Mouse (Mus musculus) mouse embryonic stem cell (cell line): Measurements from ENCODE around the gene Pde10a.

Experiments used
- in situ Hi-C, 2 experiments: fragments of 300-500 bp; cut with MboI; formaldehyde crosslinking; loops; 1 replicate in 1 of 2; 3 replicates in 1 of 2; pipeline ENCODE4 v1.14.3; 2019 to 2020; ENCODE audit warnings: low sequenced_read_pairs in 2 of 2, low pct_unique_long_range_greater_than_20kb in 1 of 2, mixed read lengths in 1 of 2; ENCODE audit not compliant: unreplicated experiment in 1 of 2

The Pde10a gene

DNA sequence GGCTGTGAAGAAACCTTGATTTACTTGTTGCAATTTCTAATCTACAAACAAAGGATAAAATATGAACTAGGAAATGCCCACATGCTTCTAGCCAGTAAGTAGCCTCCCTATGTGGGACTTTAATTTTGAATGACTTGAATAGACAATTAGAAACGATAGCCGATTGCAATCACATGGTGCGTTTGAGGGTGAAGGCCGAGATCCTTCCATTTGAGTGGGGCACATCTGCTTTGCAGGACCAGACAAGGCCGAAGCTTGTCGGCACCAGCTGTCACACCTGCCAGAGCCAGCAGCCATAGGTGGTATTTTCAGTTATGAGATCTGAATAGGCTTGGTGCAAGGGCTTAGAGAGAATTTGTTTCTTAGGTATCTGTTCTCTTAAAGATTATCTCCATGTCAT lies 360.7 kb downstream of the Pde10a start:
- in situ Hi-C loops = no loop called here

DNA sequence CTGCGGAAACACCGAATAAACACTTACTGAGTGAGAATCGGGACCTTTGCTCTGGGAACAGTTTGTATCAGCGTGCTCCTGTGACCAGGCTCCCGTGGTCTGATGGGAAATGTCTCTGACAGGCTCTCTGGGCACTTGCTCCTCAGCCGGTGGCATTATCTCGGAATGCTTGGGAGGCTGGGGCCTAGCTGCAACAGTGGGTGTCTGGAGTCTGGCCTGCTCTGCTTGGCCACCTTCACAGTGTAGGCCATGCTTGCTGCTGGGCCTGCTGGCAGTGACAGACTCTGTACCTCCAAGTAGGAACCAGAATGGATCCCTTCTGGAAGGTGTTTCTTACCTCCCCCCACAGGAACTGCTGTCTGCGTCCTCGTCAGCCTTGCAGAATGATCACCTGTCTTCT lies 362.9 kb downstream of the Pde10a start:
- in situ Hi-C loops = no loop called here

DNA sequence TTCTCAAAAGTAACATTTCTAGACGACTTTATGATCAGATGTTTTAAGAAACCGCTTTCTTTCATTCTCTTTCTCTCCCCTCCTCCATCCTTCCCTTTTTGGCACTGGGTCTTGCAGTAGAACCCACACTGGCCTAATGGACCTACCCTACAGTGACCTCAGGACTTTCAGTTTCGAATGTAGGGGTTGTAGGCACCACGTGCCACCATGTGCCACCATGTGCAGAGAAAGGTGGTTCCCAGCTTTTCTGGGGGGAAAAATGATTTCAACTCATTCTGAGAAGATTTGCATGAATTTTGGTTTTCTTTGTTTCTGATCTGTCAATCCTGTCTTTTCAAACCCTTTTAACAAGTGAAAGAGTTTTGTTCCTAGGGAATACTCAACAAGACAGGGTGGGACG lies 363.5 kb downstream of the Pde10a start:
- in situ Hi-C loops = no loop called here

DNA sequence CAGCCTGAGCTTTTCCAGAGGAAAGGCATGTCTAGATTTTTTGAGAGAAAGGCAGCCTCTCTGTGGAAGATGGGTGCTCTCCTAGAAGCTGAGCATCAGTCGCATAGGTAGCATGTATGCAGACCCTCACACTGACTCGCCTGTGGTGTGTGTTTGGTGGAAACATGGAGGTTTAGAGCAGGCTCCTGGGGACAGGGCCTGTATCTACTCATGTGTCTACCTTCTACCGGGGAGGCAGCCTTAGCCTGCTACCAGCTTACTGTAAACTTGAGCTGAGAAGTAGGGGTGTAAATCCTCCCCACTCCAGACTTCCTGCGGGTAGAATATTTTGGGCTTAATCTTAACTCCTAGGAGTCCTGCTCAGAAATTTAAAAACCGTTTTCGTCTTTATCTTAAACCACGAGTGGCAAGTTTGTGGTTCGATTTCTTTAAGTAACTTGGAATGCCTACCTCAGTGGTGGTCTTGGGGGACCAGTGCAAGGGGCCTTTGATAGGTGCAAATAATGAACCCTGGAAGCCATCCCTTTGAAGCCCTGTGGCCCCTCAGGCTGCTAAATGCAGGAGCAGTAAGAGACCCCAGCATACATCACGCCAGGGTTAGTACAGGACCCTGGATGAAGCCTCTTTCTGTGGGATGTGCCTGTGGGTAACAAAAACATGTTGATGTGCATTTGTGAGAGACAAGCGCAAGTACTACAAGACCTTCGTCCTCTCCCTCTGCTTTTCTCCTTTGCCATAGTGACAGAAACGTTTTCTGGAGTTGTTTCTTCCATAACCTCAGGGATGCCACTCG lies 367.2 kb downstream of the Pde10a start:
- in situ Hi-C loops = no loop called here

DNA sequence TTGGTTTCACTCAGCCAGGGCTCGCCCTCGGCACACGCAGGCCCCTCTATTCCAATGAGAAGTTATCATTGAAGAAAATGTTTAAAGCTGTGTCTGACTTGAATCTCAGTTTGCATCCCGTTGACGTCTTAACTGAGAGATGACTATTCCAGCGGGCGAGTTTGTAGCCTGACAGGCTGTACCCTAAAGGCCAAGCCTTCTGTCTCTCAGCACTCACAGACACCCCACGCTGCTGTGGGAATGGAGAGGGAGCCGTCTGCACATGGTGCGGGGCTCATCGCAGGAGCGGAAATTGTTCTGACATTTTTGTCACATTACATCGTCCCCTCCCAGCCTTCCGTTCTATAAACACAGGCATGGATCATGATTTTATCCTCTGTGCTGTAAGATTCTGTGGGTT lies 370.8 kb downstream of the Pde10a start:
- in situ Hi-C loops = no loop called here

DNA sequence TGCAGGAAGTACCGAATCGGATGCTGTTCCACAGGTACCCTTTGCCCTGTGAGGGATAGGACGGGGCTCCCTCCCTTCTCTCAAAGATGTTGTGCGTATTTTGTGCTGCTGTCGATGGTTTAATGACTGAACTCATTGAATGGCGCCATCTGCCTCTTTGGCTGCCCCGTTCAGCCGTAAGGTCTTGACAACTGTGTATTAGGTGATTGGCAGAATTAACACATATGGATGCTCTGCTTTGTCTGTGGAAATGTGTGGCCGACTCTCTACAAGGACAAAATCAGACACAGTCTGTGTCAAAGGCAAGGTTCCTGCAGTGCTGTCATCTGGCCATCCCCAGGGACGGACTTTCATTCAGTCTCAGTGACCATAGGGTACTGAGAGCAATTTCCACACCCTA lies 372.6 kb downstream of the Pde10a start:
- in situ Hi-C loops = no loop called here

DNA sequence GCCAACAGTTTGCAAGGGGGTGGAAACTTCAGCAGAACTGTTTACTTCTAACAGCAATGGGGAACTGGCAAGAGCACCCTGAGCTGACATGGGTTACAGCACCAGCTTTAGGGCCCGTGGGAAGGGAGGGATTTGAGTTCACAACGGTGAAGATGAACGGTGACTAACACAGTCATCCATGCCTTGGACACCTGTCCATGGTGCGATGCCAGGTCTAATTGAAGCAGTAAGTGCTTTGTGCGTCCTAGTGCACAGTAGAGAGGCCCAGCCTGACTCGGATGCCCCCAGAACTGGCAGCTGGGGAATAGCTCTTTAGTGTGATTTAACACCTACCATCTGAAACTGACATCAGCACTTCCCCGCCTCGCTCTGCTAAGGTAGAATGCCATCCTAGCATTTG lies 373.0 kb downstream of the Pde10a start:
- in situ Hi-C loops = no loop called here

DNA sequence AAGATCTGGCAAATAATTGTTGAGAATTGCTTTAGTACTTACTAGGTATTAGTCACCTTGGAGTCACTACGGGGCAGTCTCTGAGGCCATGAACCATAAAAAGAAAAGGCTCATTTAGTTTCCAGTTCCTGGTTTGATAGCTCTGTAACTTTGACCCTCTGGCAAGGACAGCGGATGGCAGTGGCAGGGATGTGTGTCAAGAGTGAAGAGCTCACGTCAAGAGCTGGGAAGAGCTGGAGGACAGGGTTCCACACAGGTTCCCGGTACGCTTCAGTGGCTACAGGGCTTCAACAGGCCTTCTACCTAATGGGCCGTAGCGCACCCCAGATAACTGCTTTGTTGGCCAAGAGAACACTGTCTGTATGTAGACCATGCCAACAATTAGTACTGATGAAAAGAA lies 374.0 kb downstream of the Pde10a start:
- in situ Hi-C loops = no loop called here

DNA sequence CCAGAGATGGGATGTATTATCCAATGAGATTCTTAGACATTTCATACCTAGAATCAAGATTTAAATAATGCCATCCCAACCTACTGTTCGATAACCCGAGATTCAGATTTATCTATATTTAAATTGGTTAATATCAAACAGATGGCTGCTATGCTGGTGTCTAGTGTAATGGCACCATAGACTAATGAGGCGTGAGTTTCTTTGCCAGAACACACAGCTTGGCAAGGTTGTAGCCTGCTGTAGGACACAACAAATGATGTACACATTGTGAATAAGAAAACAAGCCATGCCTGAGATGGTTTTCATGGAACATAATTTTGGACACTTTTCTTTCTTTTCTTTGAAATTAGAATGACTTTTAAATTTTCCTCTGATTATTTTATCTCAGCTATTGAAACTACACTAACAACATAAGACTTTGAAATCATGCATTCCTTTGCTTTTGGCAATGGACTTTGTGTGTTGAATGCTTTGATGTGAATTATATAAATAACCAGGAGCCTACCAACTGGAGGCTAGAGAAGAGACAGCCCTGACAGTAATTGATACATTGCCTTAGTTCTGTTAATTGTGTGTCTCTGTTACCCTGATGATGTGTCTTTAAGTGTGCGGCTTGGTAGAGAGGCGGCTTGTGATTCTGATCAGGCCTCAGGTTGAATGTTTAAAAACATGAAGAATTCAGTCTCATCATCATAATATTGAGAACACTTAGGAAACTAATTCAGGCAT lies 378.5 kb downstream of the Pde10a start:
- in situ Hi-C loops = no loop called here

DNA sequence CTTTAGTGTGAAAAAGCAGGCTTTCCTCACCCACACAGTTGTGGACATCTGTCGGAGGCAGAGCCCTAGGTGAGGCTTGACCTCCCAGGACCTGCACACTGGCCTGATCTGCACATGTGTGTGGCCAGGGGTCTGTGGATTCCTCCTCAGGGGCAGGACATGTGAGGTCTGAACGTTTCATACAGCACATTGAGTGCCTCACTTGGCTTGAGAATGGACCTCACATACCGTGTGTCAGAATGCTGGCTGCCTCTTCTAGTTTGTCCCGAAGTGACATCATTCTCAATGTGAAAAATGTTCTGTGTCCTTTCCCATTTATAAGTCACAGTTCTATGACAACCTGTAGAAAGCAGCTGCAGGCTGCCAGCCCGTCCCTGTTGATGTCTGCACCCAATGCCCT lies 385.4 kb downstream of the Pde10a start:
- in situ Hi-C loops = no loop called here

DNA sequence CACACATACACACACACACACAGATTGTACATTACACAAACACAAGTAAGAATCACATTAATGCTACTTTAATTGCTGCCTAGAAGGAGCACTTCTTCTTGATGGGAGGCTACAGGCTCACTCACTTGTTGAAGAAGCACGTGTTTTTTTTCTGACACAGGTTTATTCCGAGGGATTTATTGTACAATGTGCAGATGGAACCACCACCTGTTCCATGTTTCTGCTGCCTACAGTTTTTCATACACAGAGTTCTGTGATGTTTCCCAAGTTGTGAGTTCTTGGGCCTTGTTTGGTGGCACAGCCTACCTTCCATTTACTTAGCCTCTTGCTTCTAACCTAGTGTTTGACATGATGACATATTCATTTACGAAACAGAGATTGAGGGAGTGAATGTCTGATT lies 387.8 kb downstream of the Pde10a start:
- in situ Hi-C loops = no loop called here

DNA sequence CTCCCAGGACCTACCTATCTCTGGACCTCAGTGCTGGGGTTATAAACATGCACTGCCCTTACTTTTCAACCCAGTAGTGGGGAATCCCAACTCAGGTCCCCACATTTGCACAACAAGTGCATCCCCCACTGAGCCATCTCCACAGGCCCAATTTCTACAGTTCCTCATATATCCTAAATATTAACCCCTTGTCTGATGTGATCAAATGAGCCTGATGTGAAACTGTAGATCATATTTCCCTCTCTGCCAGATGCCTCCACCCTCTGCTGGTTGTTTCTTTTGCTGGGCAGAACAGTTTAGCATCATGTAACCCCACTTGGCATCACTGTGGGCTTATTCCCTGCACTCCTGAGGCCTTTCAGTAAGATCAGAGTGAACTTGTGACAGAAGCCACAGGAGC lies 390.5 kb downstream of the Pde10a start:
- in situ Hi-C loops = no loop called here

DNA sequence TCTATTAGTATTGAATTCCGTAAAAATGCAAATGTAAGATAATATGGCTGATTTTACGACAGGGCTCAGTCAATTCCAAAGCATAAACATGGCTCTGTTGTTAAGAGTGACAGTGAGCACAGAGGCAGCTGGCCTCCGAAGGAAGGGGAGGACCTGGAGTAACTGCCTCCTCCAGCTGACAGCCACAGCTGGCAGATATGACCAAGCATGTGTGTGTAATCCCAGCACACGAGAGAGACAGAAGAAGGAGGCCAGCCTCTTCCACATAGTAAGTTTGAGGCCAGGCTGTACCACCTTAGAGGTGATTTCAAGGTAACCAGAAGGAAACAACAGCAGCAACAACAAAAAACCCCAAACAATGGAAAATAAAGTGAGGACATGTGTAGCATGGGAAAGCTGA lies 397.9 kb downstream of the Pde10a start:
- in situ Hi-C loops = no loop called here

DNA sequence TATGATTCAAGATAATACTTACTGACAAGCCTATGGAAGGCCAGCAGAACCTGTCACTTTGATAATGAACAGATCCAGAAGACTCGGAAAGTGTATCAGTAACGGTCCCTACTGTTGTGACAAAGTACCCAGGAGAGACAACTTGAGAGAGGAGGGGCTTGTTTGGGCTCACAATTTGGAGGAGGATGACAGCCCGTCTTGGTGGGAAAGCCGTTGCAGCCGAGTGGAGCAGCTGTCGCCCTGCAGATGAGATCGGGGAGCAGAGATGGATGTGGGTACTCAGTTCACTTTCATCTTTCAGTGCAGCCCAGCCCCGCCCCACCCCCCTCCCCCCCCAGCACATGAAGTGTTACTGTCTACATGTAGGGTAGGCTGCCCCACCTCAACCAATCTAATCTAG lies 398.6 kb downstream of the Pde10a start:
- in situ Hi-C loops = no loop called here

DNA sequence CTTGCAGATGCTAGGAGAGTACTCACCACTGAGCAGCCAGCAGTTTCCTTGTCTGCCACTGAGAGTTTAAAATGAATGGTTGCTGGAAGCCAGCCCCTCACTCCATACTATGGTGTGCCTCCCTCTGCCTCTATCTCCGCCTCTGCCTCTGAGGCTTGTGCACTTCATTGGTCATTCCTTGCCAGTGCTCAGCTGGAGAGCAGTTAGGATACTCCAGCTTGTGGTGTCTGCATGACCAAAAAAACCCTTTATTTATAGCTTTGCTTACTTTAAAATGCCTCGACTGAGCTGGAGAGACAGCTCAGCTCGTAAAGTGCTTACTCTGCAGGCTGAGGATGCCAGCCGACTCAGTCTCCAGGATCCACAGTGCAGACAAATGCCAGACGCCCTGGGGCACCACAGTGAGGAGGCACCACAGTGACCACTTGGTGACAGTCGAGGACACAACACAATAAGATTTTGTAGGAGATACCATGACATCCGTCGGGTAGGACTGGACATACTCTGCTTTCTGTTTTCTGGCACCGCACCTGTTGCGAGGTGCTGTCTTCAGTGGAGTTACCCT lies 400.7 kb downstream of the Pde10a start:
- in situ Hi-C loops = loop anchor here in 1 of 2 experiments (25.0 kb wide), 1 partner anchor 289 kb away; no protein-coding TSS in a partner anchor

DNA sequence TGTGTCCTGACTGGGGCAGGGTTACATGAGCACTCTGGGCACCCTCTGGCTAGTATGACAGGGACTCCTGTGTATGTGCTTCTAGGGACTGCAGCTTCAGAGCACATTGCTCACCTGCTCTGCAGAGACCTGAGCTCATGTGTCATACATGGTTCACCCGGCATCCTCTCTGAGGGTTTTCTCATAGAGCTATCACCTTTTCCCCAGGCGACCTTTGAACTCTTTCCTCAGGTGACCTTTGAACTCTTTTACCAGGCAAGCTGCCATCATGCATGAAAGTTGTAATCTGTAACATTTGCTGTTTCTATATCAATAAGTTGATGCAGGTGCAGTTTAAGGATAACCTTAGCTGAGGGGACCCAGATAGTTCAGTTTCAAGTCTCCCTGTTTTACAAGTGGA lies 403.4 kb downstream of the Pde10a start:
- in situ Hi-C loops = loop anchor here in 1 of 2 experiments (25.0 kb wide), 1 partner anchor 291 kb away; no protein-coding TSS in a partner anchor

DNA sequence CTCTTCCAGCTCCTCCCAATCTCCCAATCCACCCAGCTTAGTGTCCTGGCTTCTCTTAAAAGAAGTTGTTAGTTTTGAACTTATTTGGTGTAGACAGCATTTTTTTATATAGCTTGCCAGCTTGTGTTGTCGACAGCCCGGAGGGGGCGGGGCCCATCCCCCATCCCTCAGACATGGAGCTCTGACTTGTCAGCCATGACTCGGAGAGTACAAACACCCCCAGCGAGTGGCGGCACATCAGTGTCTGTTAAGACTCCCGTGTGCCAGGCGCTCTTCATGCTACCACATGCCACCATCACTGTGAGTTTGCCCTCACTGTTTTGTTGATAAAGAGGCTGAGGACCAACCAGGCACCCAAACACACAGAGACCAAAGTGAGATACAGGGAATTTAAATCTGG lies 404.5 kb downstream of the Pde10a start:
- in situ Hi-C loops = loop anchor here (10.0 to 25.0 kb wide), 2 partner anchors 292 to 315 kb away; no protein-coding TSS in a partner anchor

DNA sequence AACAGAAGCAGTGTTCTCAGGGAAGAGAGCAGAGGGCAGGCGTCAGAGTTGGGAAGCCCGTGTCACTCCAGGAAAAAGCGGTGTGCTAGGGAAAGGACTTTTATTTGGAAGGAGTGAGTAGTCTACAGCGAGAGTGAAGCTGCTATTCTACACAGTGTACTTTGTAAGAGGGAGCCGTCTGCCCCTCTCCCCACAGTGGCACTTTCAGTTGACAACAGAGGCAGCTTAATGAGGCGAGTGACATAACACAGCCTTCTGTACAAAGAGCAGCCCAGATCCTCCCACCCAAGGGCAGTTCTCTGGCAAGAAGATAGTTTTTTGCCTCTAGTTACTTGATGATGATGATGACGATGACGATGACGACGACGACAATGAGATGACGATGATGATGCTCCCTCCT lies 410.4 kb downstream of the Pde10a start:
- in situ Hi-C loops = loop anchor here (10.0 to 25.0 kb wide), 2 partner anchors 298 to 321 kb away; no protein-coding TSS in a partner anchor

DNA sequence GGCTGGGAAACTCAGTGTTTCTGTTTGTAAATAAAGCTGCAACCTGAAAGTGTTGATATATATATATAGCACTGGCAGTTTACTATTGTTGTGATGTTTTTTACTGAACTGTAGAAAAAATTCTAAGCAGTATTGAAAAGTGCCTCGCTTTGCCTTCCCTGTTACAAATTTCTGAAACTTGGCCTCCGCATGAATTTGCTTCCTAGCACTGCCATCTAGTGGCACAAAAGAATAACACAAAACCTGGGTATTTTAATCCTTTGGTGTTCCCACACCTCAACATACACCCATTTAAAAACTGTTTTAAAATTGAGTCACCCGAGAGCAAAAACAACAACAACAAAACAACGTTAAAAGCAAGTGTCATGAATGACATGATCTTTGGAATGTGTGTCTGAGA lies 411.4 kb downstream of the Pde10a start:
- in situ Hi-C loops = loop anchor here (10.0 to 25.0 kb wide), 2 partner anchors 299 to 322 kb away; no protein-coding TSS in a partner anchor
